Mouse (Mus musculus): ENCODE data around the gene Ankrd53.

The Ankrd53 gene

GRCm38 (mm10) chr6:83762344-83762743 lies at the start of gene Ankrd53:
TSS of gene Ankrd53 (plus strand) at chr6:83762644.
- DNase-seq = no peak

GRCm38 (mm10) chr6:83713271-83714136 lies 48.9 kb upstream of the Ankrd53 start:
- no peak for DNase-seq

- peak; percentile 64 for DNase-seq
These were observed 48.0 kb upstream of the Ankrd53 start for GRCm38 (mm10) chr6:83714221-83715123.

- DNase-seq = no peak
These were observed 46.8 kb upstream of the Ankrd53 start for GRCm38 (mm10) chr6:83715461-83716196.

GRCm38 (mm10) chr6:83717026-83717425 lies 45.4 kb upstream of the Ankrd53 start:
- DNase-seq = no peak

GRCm38 (mm10) chr6:83722526-83722925 lies 39.9 kb upstream of the Ankrd53 start:
- DNase-seq = no peak

GRCm38 (mm10) chr6:83727178-83727577 lies 35.3 kb upstream of the Ankrd53 start:
- DNase-seq = no peak

- no peak for DNase-seq
These were observed 34.0 kb upstream of the Ankrd53 start for GRCm38 (mm10) chr6:83728488-83728887.

- no peak for DNase-seq
These were observed 33.0 kb upstream of the Ankrd53 start for GRCm38 (mm10) chr6:83729350-83729970.

GRCm38 (mm10) chr6:83731128-83731527 lies 31.3 kb upstream of the Ankrd53 start:
- peak; percentile 79 for DNase-seq

- DNase-seq = no peak
These were observed 25.1 kb upstream of the Ankrd53 start for GRCm38 (mm10) chr6:83737311-83737710.

GRCm38 (mm10) chr6:83738596-83738995 lies 23.8 kb upstream of the Ankrd53 start:
- no peak for DNase-seq

- DNase-seq = no peak
These were observed 19.7 kb upstream of the Ankrd53 start, which contains the start of gene Atp6v1b1 for GRCm38 (mm10) chr6:83742761-83743160. TSS of gene Atp6v1b1 (plus strand) at chr6:83742990.

GRCm38 (mm10) chr6:83743212-83743611 lies 19.2 kb upstream of the Ankrd53 start:
- DNase-seq = no peak

GRCm38 (mm10) chr6:83744126-83744525 lies 18.3 kb upstream of the Ankrd53 start:
- no peak for DNase-seq

- DNase-seq = no peak
These were observed 17.9 kb upstream of the Ankrd53 start for GRCm38 (mm10) chr6:83744557-83744956.

GRCm38 (mm10) chr6:83745466-83745865 lies 17.0 kb upstream of the Ankrd53 start:
- DNase-seq = no peak

- no peak for DNase-seq
These were observed 13.2 kb upstream of the Ankrd53 start for GRCm38 (mm10) chr6:83749286-83749685.

GRCm38 (mm10) chr6:83750171-83750684 lies 12.2 kb upstream of the Ankrd53 start:
- peak; percentile 79 for DNase-seq

GRCm38 (mm10) chr6:83756051-83756450 lies 6.4 kb upstream of the Ankrd53 start:
- DNase-seq = no peak

- peak; percentile 59 for DNase-seq
These were observed 512 bp downstream of the Ankrd53 start for GRCm38 (mm10) chr6:83762880-83763431.

GRCm38 (mm10) chr6:83766982-83767381 lies 4.5 kb downstream of the Ankrd53 start:
- DNase-seq = no peak
